Mouse (Mus musculus) ES-Bruce4 (cell line): ENCODE results near the gene Tnr.

Experiments
- CTCF ChIP-seq: IDR thresholded peaks from one replicate; pipeline ENCODE4 v1.8.1; 2011; ENCODE audit warnings: low read depth, low read length
- EP300 ChIP-seq: IDR thresholded peaks from 2 replicates; pipeline ENCODE4 v1.6.1; 2011; ENCODE audit warnings: low read depth, low read length; ENCODE audit not compliant: insufficient read depth
- POLR2A ChIP-seq: IDR thresholded peaks from one replicate; pipeline ENCODE4 v1.8.1; 2011; ENCODE audit warnings: low read length; ENCODE audit not compliant: insufficient read depth

- TF ChIP-seq POLR2A (no peak), CTCF (no peak), EP300 (no peak)
These were observed 43.6 kb downstream of the Tnr start for GRCm38 (mm10) chr1:159567171-159567570.
